Mouse (Mus musculus): ENCODE results near the gene Rnf44.

DNA sequence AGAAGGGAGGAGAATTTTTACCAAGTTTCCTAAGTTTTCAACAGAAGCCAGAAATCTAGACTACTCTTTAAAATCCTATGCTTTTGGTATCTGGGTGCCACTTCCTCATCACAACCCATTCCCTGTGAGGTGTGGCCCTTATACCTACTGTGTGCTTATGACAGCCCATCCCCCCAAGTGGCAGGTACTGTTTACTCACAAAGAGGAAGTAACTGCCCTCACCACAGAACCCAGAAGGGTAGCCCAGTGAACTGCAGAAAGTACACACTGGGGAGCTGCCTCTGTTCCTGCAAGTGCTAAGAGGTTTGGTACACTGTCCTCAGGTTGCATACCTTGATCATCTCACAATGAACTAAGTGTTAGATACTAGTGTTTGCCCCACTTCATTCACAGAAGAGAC, 2.0 kb downstream of the Rnf44 start:
- no peak for TF ChIP-seq POLR2A (IDR thresholded peaks at IDR 0.05; ENCODE audit: insufficient read depth, low read depth, low read length)
- no peak for TF ChIP-seq EP300 (IDR thresholded peaks at IDR 0.05; ENCODE audit: insufficient read depth, low read depth, low read length)

All from heart, adult 2 months (tissue).